Mouse (Mus musculus) liver, postnatal 0 days (tissue): ENCODE results near the gene Zfp472. TPM values are rescaled to one million over a fixed set of nuclear protein-coding genes. Genes with fewer than 3 reads are reported as not detected.

Experiments used
- ATAC-seq: fragments of 200-750 bp; cut with Nextera tagmentation; 2 replicates; pipeline ENCODE4 v1.8.0; 2017; ENCODE audit warnings: mild to moderate bottlenecking, moderate library complexity
- DNase-seq: peaks from one replicate; pipeline ENCODE4 v3.0.0-alpha.2; 2016
- H3K27ac ChIP-seq: fragments of 300-500 bp; sonication (generic); 2 replicates; pipeline ENCODE4 v1.5.1; 2014; ENCODE audit warnings: antibody characterized with exemption, moderate library complexity, mild to moderate bottlenecking, low read depth
- H3K27me3 ChIP-seq: fragments of 300-500 bp; sonication (generic); 2 replicates; pipeline ENCODE4 v1.6.1; 2014; ENCODE audit warnings: low read length, control low read depth, mixed read lengths; ENCODE audit not compliant: insufficient read depth
- H3K36me3 ChIP-seq: fragments of 300-500 bp; sonication (generic); replicated peaks from 2 replicates; pipeline ENCODE4 v1.6.1; 2014; ENCODE audit warnings: mild to moderate bottlenecking, control low read depth, low read length, moderate library complexity, mixed read lengths; ENCODE audit not compliant: insufficient read depth
- H3K4me1 ChIP-seq: fragments of 300-500 bp; sonication (generic); 2 replicates; pipeline ENCODE4 v1.6.1; 2014; ENCODE audit warnings: antibody characterized with exemption, mild to moderate bottlenecking, control low read depth; ENCODE audit not compliant: insufficient read depth
- H3K4me2 ChIP-seq: fragments of 300-500 bp; sonication (generic); 2 replicates; pipeline ENCODE4 v1.6.1; 2014; ENCODE audit warnings: low read depth, mild to moderate bottlenecking, low read length, moderate library complexity, mixed read lengths
- H3K4me3 ChIP-seq: fragments of 300-500 bp; sonication (generic); 2 replicates; pipeline ENCODE4 v1.5.1; 2014; ENCODE audit warnings: low read depth, low read length
- H3K9ac ChIP-seq: fragments of 300-500 bp; sonication (generic); replicated peaks from 2 replicates; pipeline ENCODE4 v1.6.1; 2014; ENCODE audit warnings: mild to moderate bottlenecking, moderate library complexity
- H3K9me3 ChIP-seq: fragments of 300-500 bp; sonication (generic); 2 replicates; pipeline ENCODE4 v1.6.1; 2016; ENCODE audit warnings: mild to moderate bottlenecking, control low read depth, low read length, mixed read lengths
- CTCF ChIP-seq: sonication (generic); IDR thresholded peaks from 2 replicates; pipeline ENCODE4 v1.5.1; 2016; ENCODE audit warnings: antibody characterized with exemption, low read depth
- EP300 ChIP-seq: IDR thresholded peaks from 2 replicates; pipeline ENCODE4 v1.6.1; 2016; ENCODE audit warnings: antibody characterized with exemption, low read depth, mild to moderate bottlenecking
- WGBS: fragments of 180-500 bp; shearing (Covaris S2); extraction: QIAGEN DNeasy Blood & Tissue Kit; methylation state at CpG from one replicate; pipeline ENCODE4 v1.1.7; 2014; ENCODE audit not compliant: insufficient replicate concordance; 5-methylcytosine and 5-hydroxymethylcytosine counted together
- polyA plus RNA-seq: library from polyadenylated mRNA; unstranded; fragments of >200 nt; fragmentation: Nextera tagmentation; extraction: Ambion mirVana; gene quantifications from 2 replicates; pipeline ENCODE4 v1.2.1, GENCODE M21; 2015

The Zfp472 gene
- polyA plus RNA-seq, result 3.2 and 3.3 TPM in 2 replicates

DNA sequence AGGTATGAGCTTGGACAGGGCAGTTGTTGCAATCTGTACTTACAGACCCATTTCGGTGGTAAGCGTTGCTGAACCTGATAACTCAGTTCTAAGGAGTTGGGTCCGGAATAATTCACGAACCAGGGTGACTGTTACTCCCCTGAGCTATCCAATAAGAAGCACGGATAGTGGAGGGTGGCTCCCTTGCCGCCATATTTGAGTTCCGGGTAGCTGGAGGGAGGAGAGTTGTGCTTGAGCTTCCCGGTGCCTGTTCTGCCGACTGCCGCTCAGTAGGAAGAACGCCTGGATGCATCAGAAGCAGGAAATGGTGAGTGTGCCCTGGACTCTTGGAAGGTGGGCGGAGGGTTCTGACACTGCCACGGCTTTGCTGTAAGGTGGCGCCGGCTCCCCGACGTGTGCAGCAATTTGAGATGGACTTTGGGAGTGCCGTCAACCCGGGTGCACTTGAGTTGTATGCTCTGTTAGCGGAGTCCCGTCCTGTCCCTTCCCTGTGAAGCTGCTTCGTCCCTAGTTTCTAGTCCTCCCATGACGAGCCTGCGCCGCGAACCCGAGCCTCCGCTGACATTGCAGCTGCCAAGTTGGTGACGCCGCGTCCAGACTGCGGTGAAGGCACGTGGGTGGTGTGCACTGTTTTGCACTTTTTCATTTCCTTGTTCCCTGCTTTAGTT is at the start of gene Zfp472:
Gene Zfp472 (plus strand): TSS at position 192 of the 668 bp plus-strand sequence.
- peak within 1 kb of the TSS; percentile 96 for H3K27ac ChIP-seq
- H3K9ac ChIP-seq, result peak within 1 kb of the TSS; percentile 72
- H3K4me3 ChIP-seq, result peak within 1 kb of the TSS; percentile 86
- no peaks in the 10 kb centered on the region for H3K9me3 ChIP-seq
- ATAC-seq (peak; percentile 98), DNase-seq (peak; percentile 91)
- under 1% methylated on average over 33 of the region's 33 CpGs for WGBS
- peak; percentile 75 for TF ChIP-seq EP300
- no peak for TF ChIP-seq CTCF
- H3K4me1 ChIP-seq, result peaks cover 18% of the 10 kb centered on the region
- no peaks in the 10 kb centered on the region for H3K36me3 ChIP-seq
- peak within 1 kb of the TSS; percentile 94 for H3K4me2 ChIP-seq
- no peaks in the 10 kb centered on the region for H3K27me3 ChIP-seq

DNA sequence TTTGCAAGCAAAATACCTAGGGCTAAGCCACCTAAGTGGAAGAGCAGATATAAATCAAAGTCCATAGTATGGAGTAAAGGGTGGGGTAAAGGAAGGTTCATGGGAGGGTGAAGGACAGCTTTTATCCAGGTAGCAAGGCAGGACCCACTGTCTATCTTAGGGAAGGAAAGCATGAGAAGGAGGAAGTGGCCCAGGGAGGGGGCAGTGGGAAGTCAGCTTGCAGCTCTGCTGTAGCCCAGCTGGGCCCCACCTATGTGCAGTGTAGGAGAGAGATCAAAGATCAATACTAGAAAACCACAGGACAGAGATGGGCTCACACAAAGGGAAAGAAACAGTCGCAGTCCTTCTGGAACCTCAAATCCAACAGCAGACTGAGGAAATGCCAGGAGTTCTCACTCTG is 49.5 kb upstream of the Zfp472 start:
- ATAC-seq, result no peak
- Histone ChIP-seq H3K36me3 (no peaks in the 10 kb centered on the region), H3K9ac (no peak overlapping the region), H3K4me1 (no peaks in the 10 kb centered on the region), H3K9me3 (no peaks in the 10 kb centered on the region), H3K27ac (no peak overlapping the region), H3K4me2 (no peak overlapping the region), H3K4me3 (no peak overlapping the region), H3K27me3 (no peaks in the 10 kb centered on the region)
- 50% methylated on average over 1 of the region's 1 CpGs for WGBS
- no peak for TF ChIP-seq CTCF
- no peak for TF ChIP-seq EP300
- DNase-seq, result no peak

DNA sequence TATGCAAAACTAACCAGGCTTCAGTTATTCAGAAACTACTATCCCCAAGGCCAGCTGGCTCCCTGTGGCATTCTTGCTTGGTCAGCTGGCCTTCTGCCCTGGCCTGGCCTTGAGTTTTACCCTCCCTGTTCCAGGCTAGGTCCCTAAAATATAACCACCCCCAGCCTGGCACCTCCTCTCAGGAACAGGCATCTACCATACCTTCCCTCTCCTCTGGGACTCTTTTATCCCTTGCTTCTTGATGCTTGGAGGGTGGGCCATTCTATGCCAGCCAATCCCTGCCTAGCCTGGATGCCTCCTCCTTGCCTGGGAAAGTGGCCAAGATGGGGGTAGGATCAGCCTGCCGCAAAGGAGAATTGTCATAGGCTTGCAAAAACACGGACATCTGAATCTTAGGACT is 48.5 kb upstream of the Zfp472 start, which contains the start of gene Cyp4f14:
Gene Cyp4f14 (minus strand): TSS at position 212 of the 400 bp plus-strand sequence.
- Histone ChIP-seq H3K4me3 (no peak within 1 kb of the TSS), H3K36me3 (no peaks in the 10 kb centered on the region), H3K9ac (no peak within 1 kb of the TSS), H3K9me3 (no peaks in the 10 kb centered on the region), H3K4me2 (no peak within 1 kb of the TSS), H3K27ac (no peak within 1 kb of the TSS), H3K27me3 (no peaks in the 10 kb centered on the region), H3K4me1 (no peaks in the 10 kb centered on the region)
- ATAC-seq (no peak), DNase-seq (no peak)
- WGBS, result 66% methylated on average over 2 of the region's 2 CpGs
- TF ChIP-seq EP300, result no peak
- no peak for TF ChIP-seq CTCF

DNA sequence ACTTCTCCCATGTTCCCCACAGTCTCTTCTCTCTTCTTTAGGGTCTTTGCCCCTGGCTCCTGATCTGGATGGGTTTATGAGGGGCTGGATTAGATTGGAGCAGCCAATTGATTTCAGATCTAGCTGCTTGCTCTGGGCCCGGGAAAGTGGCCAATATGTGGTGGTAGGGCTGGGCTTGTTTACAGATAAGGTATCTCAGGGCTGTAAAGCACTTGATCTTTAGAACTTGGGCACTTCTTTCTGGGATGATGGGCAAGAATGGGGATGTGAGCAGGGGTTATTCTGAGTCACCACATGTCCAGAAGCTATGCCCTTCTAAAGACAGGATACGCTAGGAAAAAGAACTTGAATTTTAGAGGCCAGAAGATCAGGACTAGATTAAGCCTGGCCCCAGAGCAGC is 46.5 kb upstream of the Zfp472 start:
- DNase-seq (no peak), ATAC-seq (no peak)
- no peak overlapping the region for H3K4me3 ChIP-seq

DNA sequence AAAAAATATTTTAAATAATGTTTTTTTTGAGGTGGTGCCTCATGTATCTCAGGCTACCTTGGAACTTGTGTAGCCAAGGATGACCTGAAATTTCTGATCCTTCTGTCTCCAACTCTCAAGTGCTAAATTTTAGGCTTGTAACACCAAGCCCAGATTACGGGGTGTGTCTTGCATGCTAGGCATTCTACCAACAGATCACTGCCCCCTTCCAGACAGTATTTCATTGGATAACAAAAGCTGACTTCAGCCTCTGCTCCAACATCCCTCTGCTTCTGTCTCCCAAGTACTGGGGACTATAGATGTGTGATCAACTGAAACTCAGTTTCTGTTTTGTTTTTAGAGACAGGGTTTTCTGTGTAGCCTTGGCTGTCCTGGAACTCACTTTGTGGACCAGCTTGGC is 41.9 kb upstream of the Zfp472 start:
- DNase-seq (no peak), ATAC-seq (no peak)

More for the DNA sequence above, 46.5 kb upstream of the Zfp472 start:
- Histone ChIP-seq H3K27ac (no peak overlapping the region), H3K36me3 (no peaks in the 10 kb centered on the region), H3K4me1 (no peaks in the 10 kb centered on the region), H3K9me3 (no peaks in the 10 kb centered on the region), H3K9ac (no peak overlapping the region), H3K4me2 (no peak overlapping the region), H3K27me3 (no peaks in the 10 kb centered on the region)
- no peak for TF ChIP-seq CTCF
- TF ChIP-seq EP300, result no peak
- WGBS, result 38% methylated on average over 2 of the region's 2 CpGs

DNA sequence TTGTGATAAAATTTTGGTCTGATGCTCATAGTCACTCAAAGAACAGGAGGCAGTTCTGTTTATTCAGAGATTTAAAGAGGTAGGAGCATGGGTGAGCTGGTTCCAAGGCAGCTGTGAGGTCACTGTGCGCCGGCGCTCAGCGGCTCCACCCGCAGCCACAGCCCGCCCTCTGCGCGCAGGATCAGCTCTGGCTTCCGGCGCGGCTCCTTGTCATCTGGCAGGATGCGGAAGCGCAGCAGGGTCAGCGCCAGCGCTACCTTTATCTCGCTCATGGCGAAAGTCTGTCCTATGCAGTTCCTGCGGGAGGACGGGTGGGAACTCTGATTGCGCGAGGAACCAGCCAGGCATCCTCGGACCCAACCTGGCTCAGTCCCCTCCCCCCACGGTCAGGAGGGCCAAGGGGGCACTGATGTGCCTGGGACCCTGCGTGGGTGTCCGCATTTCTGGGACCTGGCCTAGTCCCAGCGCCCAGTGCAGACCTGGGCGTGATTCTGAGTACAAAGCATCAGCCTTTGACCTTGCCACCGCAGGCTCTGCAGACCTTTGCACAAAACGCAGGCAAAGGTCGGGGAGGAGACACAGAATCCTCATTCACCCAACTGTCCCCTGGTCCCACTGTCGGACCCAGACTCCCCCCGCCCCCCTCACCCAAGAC is 40.8 kb upstream of the Zfp472 start:
- WGBS, result 13% methylated on average over 32 of the region's 32 CpGs
- peak; percentile 86 for DNase-seq
- Histone ChIP-seq H3K27me3 (no peaks in the 10 kb centered on the region), H3K27ac (peak overlapping the region; percentile 91), H3K36me3 (no peaks in the 10 kb centered on the region), H3K4me2 (peak overlapping the region; percentile 73), H3K9ac (peak overlapping the region; percentile 61), H3K4me3 (peak overlapping the region; percentile 43), H3K4me1 (peaks cover 9% of the 10 kb centered on the region), H3K9me3 (no peaks in the 10 kb centered on the region)
- peak; percentile 97 for ATAC-seq
- TF ChIP-seq EP300, result peak; percentile 21; the same call in 1 of the 2 replicates
- no peak for TF ChIP-seq CTCF

More for the DNA sequence above, 41.9 kb upstream of the Zfp472 start:
- Histone ChIP-seq H3K27ac (no peak overlapping the region), H3K36me3 (no peaks in the 10 kb centered on the region), H3K27me3 (no peaks in the 10 kb centered on the region), H3K9ac (no peak overlapping the region), H3K4me2 (no peak overlapping the region), H3K9me3 (no peaks in the 10 kb centered on the region), H3K4me3 (no peak overlapping the region), H3K4me1 (peaks cover 9% of the 10 kb centered on the region)
- WGBS, result 79% methylated on average over 1 of the region's 1 CpGs
- TF ChIP-seq CTCF, result no peak
- TF ChIP-seq EP300, result no peak
